Mouse (Mus musculus) liver, embryonic 12.5 days (tissue): ENCODE results near the gene Pla2g4d. TPM values are rescaled to one million over a fixed set of nuclear protein-coding genes. Genes with fewer than 3 reads are reported as not detected.

Source experiments
- ATAC-seq: fragments of 200-750 bp; cut with Nextera tagmentation; 2 replicates; pipeline ENCODE4 v1.8.0; 2017; ENCODE audit warnings: moderate number of reproducible peaks, mild to moderate bottlenecking, moderate library complexity
- H3K27ac ChIP-seq: fragments of 300-500 bp; sonication (generic); 2 replicates; pipeline ENCODE4 v1.5.1; 2016; ENCODE audit warnings: mild to moderate bottlenecking
- H3K27me3 ChIP-seq: fragments of 300-500 bp; sonication (generic); replicated peaks from 2 replicates; pipeline ENCODE4 v1.6.1; 2016; ENCODE audit warnings: mild to moderate bottlenecking, moderate library complexity
- H3K36me3 ChIP-seq: fragments of 300-500 bp; sonication (generic); 2 replicates; pipeline ENCODE4 v1.6.1; 2016; ENCODE audit warnings: mild to moderate bottlenecking, moderate library complexity
- H3K4me1 ChIP-seq: fragments of 300-500 bp; sonication (generic); 2 replicates; pipeline ENCODE4 v1.6.1; 2016
- H3K4me2 ChIP-seq: fragments of 300-500 bp; sonication (generic); 2 replicates; pipeline ENCODE4 v1.6.1; 2016; ENCODE audit warnings: mild to moderate bottlenecking, moderate library complexity
- H3K4me3 ChIP-seq: fragments of 300-500 bp; sonication (generic); 2 replicates; pipeline ENCODE4 v1.5.1; 2016; ENCODE audit warnings: mild to moderate bottlenecking, moderate library complexity
- H3K9ac ChIP-seq: fragments of 300-500 bp; sonication (generic); 2 replicates; pipeline ENCODE4 v1.6.1; 2016; ENCODE audit warnings: mild to moderate bottlenecking, moderate library complexity
- H3K9me3 ChIP-seq: fragments of 300-500 bp; sonication (generic); replicated peaks from 2 replicates; pipeline ENCODE4 v1.6.1; 2016; ENCODE audit warnings: mild to moderate bottlenecking, moderate library complexity
- WGBS: fragments of 180-500 bp; shearing (Covaris S2); methylation state at CpG from one replicate; pipeline ENCODE4 v1.1.7; 2016; ENCODE audit not compliant: insufficient replicate concordance; 5-methylcytosine and 5-hydroxymethylcytosine counted together
- polyA plus RNA-seq: library from polyadenylated mRNA; unstranded; fragments of >200 nt; fragmentation: Nextera tagmentation; extraction: Ambion mirVana; gene quantifications from 2 replicates; pipeline ENCODE4 v1.2.1, GENCODE M21; 2016

Pla2g4d gene
- polyA plus RNA-seq, result not detected in 2 replicates

DNA sequence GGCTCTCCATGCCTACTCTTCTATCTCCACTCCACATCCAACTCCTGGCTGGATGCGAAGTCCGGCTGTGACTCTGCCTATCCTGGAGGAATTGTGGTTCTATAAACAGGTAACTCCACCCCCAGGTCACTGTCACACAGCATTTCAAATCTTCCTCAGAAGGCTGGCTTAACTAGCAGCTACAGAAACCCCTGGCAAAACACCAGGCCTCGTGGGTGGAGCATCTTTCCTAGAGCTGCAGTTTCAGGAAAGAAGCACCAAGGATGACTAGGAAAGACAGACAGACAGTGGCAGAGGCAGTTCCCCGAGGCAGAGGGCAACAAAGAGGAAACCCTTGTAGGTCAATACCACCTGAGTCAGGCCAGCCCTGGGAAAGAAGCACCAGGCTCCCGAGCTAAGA lies at the start of gene Pla2g4d:
Gene Pla2g4d (minus strand): TSS at position 203 of the 400 bp plus-strand sequence.
- no peak within 1 kb of the TSS for H3K27ac ChIP-seq
- H3K27me3 ChIP-seq, result no peaks in the 10 kb centered on the region; the same call in 1 of the 2 replicates
- no peak within 1 kb of the TSS for H3K4me2 ChIP-seq
- no peaks in the 10 kb centered on the region for H3K4me1 ChIP-seq
- H3K4me3 ChIP-seq, result no peak within 1 kb of the TSS
- no peak for ATAC-seq
- no peaks in the 10 kb centered on the region for H3K9me3 ChIP-seq
- H3K9ac ChIP-seq, result no peak within 1 kb of the TSS
- 49% methylated on average over 5 of the region's 5 CpGs for WGBS
- no peaks in the 10 kb centered on the region for H3K36me3 ChIP-seq

GRCm38 (mm10) chr2:120337886-120338285 lies 48.9 kb upstream of the Pla2g4d start:
- H3K27me3 ChIP-seq, result no peaks in the 10 kb centered on the region
- no peak overlapping the region for H3K9ac ChIP-seq
- no peak overlapping the region for H3K27ac ChIP-seq
- peaks cover 92% of the 10 kb centered on the region for H3K36me3 ChIP-seq
- ATAC-seq, result no peak
- 75% methylated on average over 2 of the region's 2 CpGs for WGBS
- H3K4me2 ChIP-seq, result no peak overlapping the region
- H3K4me1 ChIP-seq, result no peaks in the 10 kb centered on the region
- no peaks in the 10 kb centered on the region for H3K9me3 ChIP-seq
- H3K4me3 ChIP-seq, result no peak overlapping the region

- H3K4me2 ChIP-seq, result no peak overlapping the region
- WGBS, result 84% methylated on average over 4 of the region's 4 CpGs
- ATAC-seq, result no peak
- no peak overlapping the region for H3K9ac ChIP-seq
- H3K27me3 ChIP-seq, result no peaks in the 10 kb centered on the region
- H3K9me3 ChIP-seq, result no peaks in the 10 kb centered on the region
- H3K27ac ChIP-seq, result no peak overlapping the region
- H3K4me1 ChIP-seq, result no peaks in the 10 kb centered on the region
- peaks cover 87% of the 10 kb centered on the region for H3K36me3 ChIP-seq
- H3K4me3 ChIP-seq, result no peak overlapping the region
Observed at GRCm38 (mm10) chr2:120331575-120331974, 42.6 kb upstream of the Pla2g4d start.

DNA sequence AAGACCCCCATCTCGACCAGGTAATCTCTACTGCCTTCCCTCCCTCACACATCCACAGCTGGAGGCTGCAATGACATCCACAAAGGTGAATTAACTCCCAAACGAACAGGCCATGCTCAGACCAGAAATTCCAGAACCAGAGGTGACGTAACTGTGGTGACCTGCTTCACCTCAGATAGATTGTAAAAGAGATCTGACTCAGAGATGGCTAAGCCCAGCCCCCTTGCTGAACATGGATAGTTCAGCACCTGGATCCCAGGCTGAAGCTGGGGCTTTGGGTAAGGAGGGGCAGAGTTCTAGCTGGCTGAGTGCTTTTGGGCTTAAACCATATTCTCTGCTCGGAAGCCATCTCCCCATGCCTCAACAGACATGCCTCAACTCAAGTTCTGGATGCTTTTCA lies 26.1 kb upstream of the Pla2g4d start:
- Histone ChIP-seq H3K4me1 (no peaks in the 10 kb centered on the region), H3K4me3 (no peak overlapping the region), H3K9me3 (no peaks in the 10 kb centered on the region), H3K4me2 (no peak overlapping the region), H3K9ac (no peak overlapping the region), H3K36me3 (peaks cover 35% of the 10 kb centered on the region), H3K27me3 (no peaks in the 10 kb centered on the region), H3K27ac (no peak overlapping the region)
- 62% methylated on average over 4 of the region's 4 CpGs for WGBS
- no peak for ATAC-seq

- Histone ChIP-seq H3K36me3 (peaks cover 32% of the 10 kb centered on the region), H3K9me3 (no peaks in the 10 kb centered on the region), H3K27me3 (no peaks in the 10 kb centered on the region), H3K4me2 (no peak overlapping the region), H3K9ac (no peak overlapping the region), H3K4me1 (no peaks in the 10 kb centered on the region), H3K4me3 (no peak overlapping the region), H3K27ac (no peak overlapping the region)
- ATAC-seq, result no peak
- WGBS, result 78% methylated on average over 4 of the region's 4 CpGs
Observed at GRCm38 (mm10) chr2:120314487-120314886, 25.5 kb upstream of the Pla2g4d start.

GRCm38 (mm10) chr2:120313976-120314375 lies 25.0 kb upstream of the Pla2g4d start, which contains the start of gene Pla2g4f:
Pla2g4f (minus strand) TSS chr2:120314165.
- H3K9ac ChIP-seq, result no peak within 1 kb of the TSS
- no peaks in the 10 kb centered on the region for H3K9me3 ChIP-seq
- no peaks in the 10 kb centered on the region for H3K27me3 ChIP-seq
- ATAC-seq, result no peak
- H3K27ac ChIP-seq, result no peak within 1 kb of the TSS
- H3K4me2 ChIP-seq, result no peak within 1 kb of the TSS
- H3K36me3 ChIP-seq, result peaks cover 27% of the 10 kb centered on the region
- 44% methylated on average over 3 of the region's 3 CpGs for WGBS
- no peak within 1 kb of the TSS for H3K4me3 ChIP-seq
- H3K4me1 ChIP-seq, result no peaks in the 10 kb centered on the region

DNA sequence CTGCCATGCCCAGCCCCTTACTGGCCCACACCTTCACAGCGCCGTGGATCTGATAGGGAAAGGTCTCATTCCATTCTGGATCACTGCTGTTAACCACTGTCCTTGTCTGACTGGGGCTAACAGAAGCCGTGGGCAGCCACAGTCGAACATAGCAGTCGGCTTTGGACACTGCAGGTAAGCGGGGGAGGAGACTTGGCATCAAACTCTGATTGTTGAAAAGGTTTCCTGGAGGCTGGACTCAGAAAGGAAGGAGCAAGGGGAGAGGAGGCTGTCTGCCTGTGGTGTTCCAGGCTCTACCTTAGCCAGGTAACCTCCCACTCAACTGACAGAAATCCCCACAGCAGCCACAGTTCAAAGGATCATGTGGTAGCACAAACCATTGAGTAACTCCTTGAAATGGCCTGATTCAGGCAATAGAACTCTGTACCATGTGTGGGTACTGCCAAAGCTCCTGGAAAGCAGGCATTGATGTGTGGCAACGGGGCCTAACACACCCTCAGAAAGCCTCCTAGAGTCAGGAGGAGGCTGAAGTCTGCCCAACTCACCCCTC lies 23.4 kb upstream of the Pla2g4d start:
- 70% methylated on average over 7 of the region's 7 CpGs for WGBS
- ATAC-seq, result no peak
- H3K9ac ChIP-seq, result no peak overlapping the region

DNA sequence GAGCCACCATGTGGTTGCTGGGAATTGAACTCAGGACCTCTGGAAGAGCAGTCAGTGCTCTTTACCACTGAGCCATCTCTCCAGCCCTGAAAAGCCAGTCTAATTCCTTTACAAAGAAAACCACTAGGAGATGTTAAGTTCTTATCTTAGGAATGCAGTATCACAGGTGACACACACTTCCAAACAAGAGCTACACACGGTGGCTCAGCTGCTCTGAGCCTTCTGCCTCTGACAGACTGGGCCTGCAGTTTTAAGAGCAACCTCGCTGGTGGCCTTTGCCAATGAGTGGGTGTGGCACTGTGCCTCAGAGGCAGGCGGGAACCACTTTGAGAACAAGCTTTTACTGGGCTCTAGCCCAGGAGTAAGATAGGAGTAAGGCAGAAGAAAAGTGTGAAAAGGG lies 15.1 kb upstream of the Pla2g4d start:
- H3K36me3 ChIP-seq, result no peaks in the 10 kb centered on the region
- H3K4me1 ChIP-seq, result no peaks in the 10 kb centered on the region
- H3K9me3 ChIP-seq, result no peaks in the 10 kb centered on the region
- H3K9ac ChIP-seq, result no peak overlapping the region
- H3K27ac ChIP-seq, result no peak overlapping the region
- H3K4me3 ChIP-seq, result no peak overlapping the region
- ATAC-seq, result no peak
- no peak overlapping the region for H3K4me2 ChIP-seq
- H3K27me3 ChIP-seq, result 0 out of 2 replicates have a peak, but pooled peaks cover 5% of the 10 kb centered on the region
- WGBS, result 20% methylated on average over 3 of the region's 3 CpGs

More for the DNA sequence above, 23.4 kb upstream of the Pla2g4d start:
- no peaks in the 10 kb centered on the region for H3K9me3 ChIP-seq
- H3K36me3 ChIP-seq, result peaks cover 11% of the 10 kb centered on the region
- no peak overlapping the region for H3K27ac ChIP-seq
- no peaks in the 10 kb centered on the region for H3K4me1 ChIP-seq
- no peaks in the 10 kb centered on the region for H3K27me3 ChIP-seq
- H3K4me3 ChIP-seq, result no peak overlapping the region
- no peak overlapping the region for H3K4me2 ChIP-seq

GRCm38 (mm10) chr2:120301076-120301475 lies 12.1 kb upstream of the Pla2g4d start:
- WGBS, result 78% methylated on average over 6 of the region's 6 CpGs
- H3K27me3 ChIP-seq, result 0 out of 2 replicates have a peak, but pooled peaks cover 5% of the 10 kb centered on the region
- H3K4me2 ChIP-seq, result no peak overlapping the region
- no peak overlapping the region for H3K9ac ChIP-seq
- H3K4me1 ChIP-seq, result no peaks in the 10 kb centered on the region
- no peak overlapping the region for H3K27ac ChIP-seq
- no peaks in the 10 kb centered on the region for H3K36me3 ChIP-seq
- no peaks in the 10 kb centered on the region for H3K9me3 ChIP-seq
- no peak overlapping the region for H3K4me3 ChIP-seq
- ATAC-seq, result no peak

GRCm38 (mm10) chr2:120299866-120300265 lies 10.9 kb upstream of the Pla2g4d start:
- H3K9me3 ChIP-seq, result no peaks in the 10 kb centered on the region
- 68% methylated on average over 4 of the region's 4 CpGs for whole genome bisulfite sequencing
- no peak overlapping the region for H3K4me3 ChIP-seq
- 0 out of 2 replicates have a peak, but pooled peaks cover 5% of the 10 kb centered on the region for H3K27me3 ChIP-seq
- no peak overlapping the region for H3K27ac ChIP-seq
- ATAC-seq, result no peak
- no peak overlapping the region for H3K9ac ChIP-seq
- no peak overlapping the region for H3K4me2 ChIP-seq
- H3K36me3 ChIP-seq, result no peaks in the 10 kb centered on the region
- no peaks in the 10 kb centered on the region for H3K4me1 ChIP-seq

DNA sequence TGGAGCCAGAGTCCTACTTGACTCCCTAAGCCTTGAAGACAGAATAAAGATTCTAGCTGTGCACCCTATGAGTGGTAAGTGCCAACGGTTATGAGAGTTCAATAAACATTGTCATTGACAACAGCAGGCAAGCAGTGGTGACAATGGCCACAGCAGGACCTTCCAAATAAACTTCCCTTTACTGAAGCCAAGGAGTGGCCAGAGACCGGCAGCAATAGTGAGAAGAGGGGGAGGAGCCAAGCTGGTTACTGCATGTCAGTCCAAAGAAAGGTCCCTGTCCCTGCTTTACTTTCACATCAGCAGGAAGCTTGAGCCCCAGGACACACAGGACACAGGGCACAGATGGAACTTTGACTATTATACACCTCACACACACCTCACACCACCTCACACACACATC lies 7.2 kb upstream of the Pla2g4d start:
- ATAC-seq, result no peak
- no peak overlapping the region for H3K9ac ChIP-seq
- H3K4me3 ChIP-seq, result no peak overlapping the region
- 9% methylated on average over 2 of the region's 2 CpGs for WGBS
- no peaks in the 10 kb centered on the region for H3K27me3 ChIP-seq
- H3K9me3 ChIP-seq, result no peaks in the 10 kb centered on the region
- H3K4me1 ChIP-seq, result no peaks in the 10 kb centered on the region
- no peak overlapping the region for H3K27ac ChIP-seq
- H3K36me3 ChIP-seq, result no peaks in the 10 kb centered on the region
- no peak overlapping the region for H3K4me2 ChIP-seq

- H3K27me3 ChIP-seq, result no peaks in the 10 kb centered on the region
- H3K9me3 ChIP-seq, result no peaks in the 10 kb centered on the region
- H3K27ac ChIP-seq, result no peak overlapping the region
- no peaks in the 10 kb centered on the region for H3K4me1 ChIP-seq
- H3K36me3 ChIP-seq, result no peaks in the 10 kb centered on the region
- no peak overlapping the region for H3K4me3 ChIP-seq
- H3K4me2 ChIP-seq, result no peak overlapping the region
- 66% methylated on average over 8 of the region's 9 CpGs for WGBS
- no peak for ATAC-seq
- no peak overlapping the region for H3K9ac ChIP-seq
Observed at GRCm38 (mm10) chr2:120291471-120292078, 2.6 kb upstream of the Pla2g4d start.
